Mouse (Mus musculus) kidney, postnatal 25 days (tissue): Measurements from ENCODE around the gene Noxa1.

ENCODE experiments used
- DNase-seq, 2 experiments: peaks; one replicate each; pipeline ENCODE4 v3.0.0; 2021; ENCODE audit warnings: mixed read lengths in 2 of 2

Gene Noxa1

GRCm38 (mm10) chr2:25095109-25095850, at the start of gene Noxa1:
Gene Noxa1, minus strand, starts transcription at chr2:25095149.
- DNase-seq: no peak

DNA sequence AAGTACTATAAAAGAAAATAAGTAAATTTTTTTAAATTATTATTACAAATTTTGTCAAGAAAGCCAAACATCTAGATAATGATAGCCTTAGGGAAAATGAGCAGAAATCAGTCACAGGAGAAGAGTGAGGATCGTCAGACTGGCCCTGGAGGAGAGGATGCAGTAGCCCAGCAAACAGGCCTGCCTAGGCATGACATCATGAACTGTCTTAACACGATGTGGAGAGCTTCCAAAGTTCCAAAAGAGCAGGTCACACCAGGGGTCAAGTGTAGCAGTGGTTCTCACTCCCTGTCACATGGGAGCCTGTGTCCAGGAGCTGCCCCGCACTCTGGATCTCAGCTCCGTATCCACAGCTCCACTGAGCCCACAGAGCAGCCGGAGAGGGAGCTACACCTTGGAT, 47.0 kb upstream of the Noxa1 start:
- peak in 1 of 2 experiments; percentile 38 for DNase-seq

- DNase-seq: no peak
These were observed 46.2 kb upstream of the Noxa1 start for GRCm38 (mm10) chr2:25141185-25141584.

- DNase-seq: no peak
These were observed 42.9 kb upstream of the Noxa1 start for GRCm38 (mm10) chr2:25137832-25138231.

DNA sequence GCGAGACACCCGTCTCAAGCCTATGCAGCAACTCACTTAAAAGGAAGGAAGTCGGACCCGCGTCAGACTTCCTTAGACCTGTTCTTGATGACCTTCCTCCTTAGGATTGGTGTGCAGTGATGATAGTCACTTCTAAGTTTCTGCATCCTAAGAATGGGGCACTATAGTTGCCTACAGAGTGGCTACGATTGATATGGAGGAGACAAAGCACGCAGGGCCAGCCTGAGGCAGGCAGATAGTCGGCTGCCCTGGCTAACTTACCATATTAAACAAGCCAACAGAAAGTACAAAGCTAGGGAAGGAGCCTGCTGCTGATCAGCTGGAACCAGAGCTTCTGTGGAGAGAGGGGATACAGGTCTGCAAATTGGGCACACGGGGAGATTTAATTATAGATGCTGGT, 36.7 kb upstream of the Noxa1 start:
- no peak for DNase-seq

GRCm38 (mm10) chr2:25128072-25128471, 33.1 kb upstream of the Noxa1 start:
- no peak for DNase-seq

GRCm38 (mm10) chr2:25127206-25127605, 32.3 kb upstream of the Noxa1 start:
- peak; percentile 78 to 80 for DNase-seq

- no peak for DNase-seq
These were observed 31.4 kb upstream of the Noxa1 start for GRCm38 (mm10) chr2:25126011-25127010.

- DNase-seq: no peak
These were observed 30.2 kb upstream of the Noxa1 start for GRCm38 (mm10) chr2:25125146-25125545.

GRCm38 (mm10) chr2:25124411-25124810, 29.5 kb upstream of the Noxa1 start:
- no peak for DNase-seq

DNA sequence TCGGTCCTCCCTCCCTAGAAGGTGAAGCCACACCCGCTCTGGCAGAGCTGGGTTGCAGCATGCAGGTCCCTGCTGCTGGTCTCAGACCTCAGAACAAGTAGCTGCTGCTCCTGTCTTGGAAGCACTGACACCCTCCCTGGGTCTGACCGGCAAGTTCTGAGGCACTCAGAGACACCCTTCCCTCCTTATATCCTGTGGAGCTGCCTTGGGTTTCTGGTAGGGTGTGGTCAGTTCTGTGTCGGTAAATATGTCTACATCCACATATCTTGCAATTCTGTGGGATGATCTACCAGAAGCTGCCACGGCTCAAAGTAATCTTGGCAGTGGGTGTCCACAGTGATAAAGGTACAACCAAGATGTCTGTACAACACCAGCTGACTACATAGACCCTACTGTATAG, 28.6 kb upstream of the Noxa1 start:
- no peak for DNase-seq

- no peak for DNase-seq
These were observed 27.7 kb upstream of the Noxa1 start for GRCm38 (mm10) chr2:25122666-25123065.

- DNase-seq: no peak
These were observed 26.0 kb upstream of the Noxa1 start for GRCm38 (mm10) chr2:25120963-25121362.

- no peak for DNase-seq
These were observed 20.5 kb upstream of the Noxa1 start for GRCm38 (mm10) chr2:25115442-25115841.

DNA sequence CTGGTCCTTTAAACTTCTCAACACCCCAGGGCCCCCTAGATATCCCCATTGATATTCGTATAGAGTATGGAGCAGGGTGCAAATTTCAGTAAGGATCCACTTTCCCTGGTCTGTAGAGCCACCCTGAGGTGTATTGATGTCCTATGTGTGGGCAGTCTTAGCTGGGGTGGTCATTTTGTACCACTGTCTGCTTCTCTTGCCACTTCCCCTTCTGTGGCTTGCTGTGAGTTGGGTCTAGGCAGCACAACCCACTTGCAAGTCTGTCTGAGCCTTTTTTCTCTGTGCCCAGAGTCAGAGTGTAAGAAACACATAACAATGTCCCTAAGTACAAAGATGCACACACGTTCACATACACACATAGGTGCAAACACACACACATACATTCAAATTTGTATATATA, 19.4 kb upstream of the Noxa1 start:
- no peak for DNase-seq

- peak in 1 of 2 experiments; percentile 51 for DNase-seq
These were observed 16.3 kb upstream of the Noxa1 start for GRCm38 (mm10) chr2:25111184-25111791.

- peak; percentile 84 to 92 for DNase-seq
These were observed 15.7 kb upstream of the Noxa1 start for GRCm38 (mm10) chr2:25110505-25111183.

DNA sequence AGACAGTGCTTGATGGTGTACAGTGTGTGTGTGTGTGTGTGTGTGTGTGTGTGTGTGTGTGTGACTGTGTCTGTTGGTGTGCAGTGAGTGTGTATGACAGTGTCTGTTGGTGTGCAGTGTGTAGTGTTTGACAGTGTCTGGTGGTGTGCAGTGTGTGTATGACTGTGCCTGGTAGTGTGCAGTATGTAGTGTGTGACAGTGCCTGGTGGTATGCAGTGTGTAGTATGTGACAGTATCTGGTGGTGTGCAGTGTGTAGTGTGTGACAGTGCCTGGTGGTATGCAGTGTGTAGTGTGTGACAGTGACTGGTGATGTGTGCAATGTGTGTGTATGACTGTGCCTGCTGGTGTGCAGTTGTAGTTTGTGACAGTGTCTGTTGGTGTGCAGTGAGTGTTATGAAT, 14.5 kb upstream of the Noxa1 start:
- DNase-seq: no peak

DNA sequence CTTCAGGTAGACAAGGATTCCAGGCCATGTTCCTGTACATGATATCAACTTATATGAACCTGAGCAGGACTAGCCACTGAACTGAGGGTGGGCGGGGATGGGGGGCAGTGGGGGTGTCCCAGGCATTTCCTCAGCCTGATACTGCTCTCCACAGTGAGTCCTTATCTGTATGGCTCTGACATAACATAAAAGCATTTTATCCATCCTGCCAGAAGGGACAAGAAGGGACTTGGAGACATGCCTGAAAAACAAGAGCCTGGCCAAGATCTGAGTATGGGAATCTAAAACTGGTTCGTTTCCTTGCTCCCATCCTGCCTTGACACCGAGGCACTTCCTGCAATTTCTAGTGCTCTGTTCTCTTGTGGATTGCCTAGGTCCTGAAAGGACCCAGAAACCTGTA, 11.1 kb upstream of the Noxa1 start:
- DNase-seq: no peak

DNA sequence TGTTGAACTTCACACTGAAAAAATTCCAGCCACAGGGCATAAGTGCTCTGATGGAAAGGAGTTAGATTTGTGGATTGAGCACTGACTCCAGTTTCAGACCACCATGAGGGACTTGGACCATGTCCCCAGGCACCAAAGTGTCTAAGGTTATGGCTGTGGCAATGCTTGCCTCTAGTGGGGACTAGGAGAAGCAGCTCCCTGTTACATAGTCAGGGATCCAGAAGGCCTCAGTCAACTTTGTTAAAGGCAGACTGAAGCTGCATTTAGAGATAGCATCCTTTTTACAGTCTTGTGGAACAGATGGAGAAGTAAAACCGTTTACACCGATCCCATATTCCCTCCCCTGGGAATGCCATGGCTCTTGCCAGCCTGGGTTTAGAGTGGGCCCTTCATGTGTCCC, 9.2 kb upstream of the Noxa1 start:
- no peak for DNase-seq

DNA sequence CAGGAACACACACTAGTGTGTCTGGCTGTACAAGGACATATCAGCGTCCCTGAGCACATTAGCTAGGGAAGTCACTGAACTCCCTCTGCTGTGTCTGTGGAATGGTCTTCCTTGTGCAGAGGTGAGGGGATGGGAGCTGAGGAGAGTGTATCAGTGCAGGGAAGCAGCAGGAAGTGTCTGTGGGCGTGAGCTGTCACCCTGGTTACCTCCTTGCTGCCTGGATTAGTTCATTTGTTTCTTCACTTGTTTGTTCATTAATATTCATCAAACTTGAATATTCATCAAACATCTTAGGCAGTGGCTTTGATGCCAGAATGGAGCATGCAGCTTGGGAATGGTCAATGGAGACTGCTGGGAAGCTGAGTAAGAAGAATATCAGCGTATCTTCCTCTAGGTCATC, 4.8 kb upstream of the Noxa1 start:
- DNase-seq: no peak

DNA sequence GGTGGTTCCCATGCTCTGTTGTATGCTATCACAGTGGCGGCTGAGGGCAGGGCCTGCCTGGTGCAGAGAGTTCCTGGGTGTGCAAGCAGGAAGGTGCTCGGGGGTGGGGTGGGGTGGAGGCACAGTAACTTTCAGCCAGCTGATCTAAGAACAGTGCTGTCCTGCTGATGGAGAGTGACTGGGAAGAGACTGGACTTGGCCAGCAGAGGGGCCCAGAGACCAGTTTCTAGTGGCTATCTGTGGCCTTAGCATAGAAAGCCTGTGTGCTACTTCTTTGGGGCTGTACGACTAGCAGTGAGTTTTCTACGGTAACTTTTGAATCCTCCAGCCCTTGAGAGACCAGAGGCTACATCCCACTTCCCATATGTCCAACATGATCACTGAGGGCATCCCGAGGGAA, 4.0 kb upstream of the Noxa1 start:
- peak; percentile 47 to 52 for DNase-seq
